Mouse (Mus musculus): ENCODE results near the gene Rc3h1.
A peak's percentile ranks its signal among the peaks of the same experiment; 100 is the strongest.
"Not testable (repeated sequence)": the region's sequence is repeated elsewhere in the genome, so short reads cannot be mapped to it uniquely, and the experiment has no call there.

The Rc3h1 gene

GRCm38 (mm10) chr1:160906057-160906557, at the start of gene Rc3h1:
Gene Rc3h1 (plus strand): TSS chr1:160906418.
- peak; percentile 94 to 98 for DNase-seq (ENCODE audit: low spot score in 2 of 2)

DNA sequence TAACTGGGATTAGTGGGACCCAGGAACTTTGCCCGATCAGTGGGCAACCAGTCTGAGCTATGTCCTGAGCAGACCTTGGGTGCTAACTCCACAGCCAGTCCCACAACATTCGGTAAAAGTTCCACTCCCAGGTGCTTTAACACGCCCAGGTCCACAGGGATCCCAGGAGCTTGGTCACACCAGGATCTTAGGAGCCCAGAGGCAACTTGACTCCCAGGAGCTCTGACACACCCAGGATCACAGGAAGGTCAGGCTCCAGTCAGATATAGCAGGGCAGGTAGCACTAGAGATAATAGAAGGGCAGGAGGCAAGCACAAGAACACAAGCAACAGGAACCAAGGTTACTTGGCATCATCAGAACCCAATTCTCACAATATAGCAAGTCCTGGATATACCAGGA, 48.1 kb upstream of the Rc3h1 start:
- DNase-seq (ENCODE audit: low spot score in 2 of 2): no peak

DNA sequence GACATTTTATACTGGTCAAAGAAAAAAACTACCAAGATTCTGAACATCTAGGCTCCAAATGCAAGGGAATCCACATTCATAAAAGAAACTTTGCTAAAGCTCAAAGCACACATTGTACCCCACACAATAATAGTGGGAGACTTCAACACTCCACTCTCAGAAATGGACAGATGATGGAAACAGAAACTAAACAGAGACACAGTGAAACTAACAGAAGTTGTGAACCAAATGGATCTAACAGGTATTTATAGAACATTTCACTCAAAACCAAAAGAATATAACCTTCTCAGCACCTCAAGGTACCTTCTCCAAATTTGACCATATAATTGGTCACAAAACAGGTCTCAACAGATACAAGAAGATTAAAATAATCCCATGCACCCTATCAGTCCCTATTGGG, 46.3 kb upstream of the Rc3h1 start:
- not testable (repeated sequence) for DNase-seq (ENCODE audit: low spot score in 2 of 2)

DNA sequence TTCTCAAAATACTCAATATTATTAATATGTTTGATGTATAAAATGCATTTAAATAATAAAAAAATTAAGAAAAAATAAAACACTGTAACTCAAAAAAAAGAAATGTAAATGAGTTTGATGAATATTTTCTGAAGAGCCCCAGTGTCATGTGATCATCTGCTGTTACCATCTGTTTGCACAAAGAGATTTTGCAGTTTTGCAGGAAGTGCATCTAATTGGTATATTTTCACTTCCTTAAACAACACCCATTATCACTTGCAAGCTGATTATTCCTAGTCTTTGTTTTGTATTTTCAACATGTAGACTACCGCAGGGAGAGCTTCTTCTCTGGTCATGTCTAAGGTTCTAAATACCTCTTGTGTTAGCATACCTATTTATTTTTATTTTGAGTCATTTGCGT, 45.1 kb upstream of the Rc3h1 start:
- no peak for DNase-seq (ENCODE audit: low spot score in 2 of 2)

- no peak for DNase-seq (ENCODE audit: low spot score in 2 of 2)
Measured at GRCm38 (mm10) chr1:160861632-160862031, 44.6 kb upstream of the Rc3h1 start.

DNA sequence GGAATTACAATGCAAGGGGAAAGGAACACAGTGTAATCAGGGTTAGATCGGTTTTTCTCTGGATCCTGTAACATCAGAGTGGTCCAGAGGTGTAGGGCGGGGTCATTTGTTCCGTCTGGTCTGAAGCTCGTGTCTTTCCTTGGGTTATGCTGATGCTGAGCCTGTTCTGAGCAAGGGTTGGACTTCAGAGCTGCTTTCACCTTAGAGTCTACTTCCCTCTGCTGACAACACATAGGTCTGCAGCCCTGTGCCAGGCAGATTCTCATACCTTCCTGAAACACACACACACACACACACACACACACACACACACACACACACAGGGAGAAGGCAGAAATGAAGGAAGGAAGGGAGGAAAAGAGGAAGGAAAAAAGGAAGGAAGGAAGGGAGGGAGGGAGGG, 43.2 kb upstream of the Rc3h1 start:
- DNase-seq (ENCODE audit: low spot score in 2 of 2): no peak

DNA sequence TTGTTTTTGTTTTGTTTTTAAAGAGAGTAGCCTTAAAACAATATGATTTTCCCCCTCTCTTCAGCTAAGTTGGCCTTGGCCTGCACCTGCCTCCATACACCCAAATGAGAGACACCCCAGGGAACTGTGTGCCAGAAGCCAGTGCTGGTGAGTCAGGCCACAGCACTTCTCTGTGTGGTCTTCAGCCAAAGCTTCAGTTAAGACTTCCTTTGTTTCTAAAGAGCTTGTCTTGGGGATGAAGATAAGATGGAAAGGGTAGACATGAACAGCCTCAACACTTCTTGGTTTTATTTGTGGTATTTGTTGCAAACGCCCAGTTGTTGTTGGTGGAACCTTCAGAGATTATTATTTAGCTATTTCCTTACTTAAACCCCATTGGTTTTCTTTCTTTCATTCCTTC, 31.5 kb upstream of the Rc3h1 start:
- DNase-seq (ENCODE audit: low spot score in 2 of 2): no peak

DNA sequence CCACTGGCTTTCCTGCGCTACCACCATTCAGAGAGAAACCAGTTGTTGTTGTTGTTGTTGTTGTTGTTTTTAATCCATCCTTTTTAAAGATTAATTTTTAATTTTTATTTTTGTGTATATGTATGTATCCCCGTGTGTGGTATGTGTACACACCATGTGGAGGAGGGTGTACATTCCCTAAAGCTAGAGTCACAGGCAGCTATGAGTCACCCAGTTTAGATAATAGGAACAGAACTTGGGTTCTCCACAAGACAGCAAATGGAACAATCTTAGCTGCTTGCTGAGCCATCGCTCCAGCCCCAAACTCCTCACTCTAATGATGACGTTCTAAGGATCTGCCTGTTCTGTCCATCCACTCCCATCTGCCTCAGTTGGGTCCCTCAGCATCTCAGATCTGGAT, 29.2 kb upstream of the Rc3h1 start:
- no peak for DNase-seq (ENCODE audit: low spot score in 2 of 2)

- DNase-seq (ENCODE audit: low spot score in 2 of 2): no peak
Measured at GRCm38 (mm10) chr1:160878485-160878884, 27.7 kb upstream of the Rc3h1 start.

DNA sequence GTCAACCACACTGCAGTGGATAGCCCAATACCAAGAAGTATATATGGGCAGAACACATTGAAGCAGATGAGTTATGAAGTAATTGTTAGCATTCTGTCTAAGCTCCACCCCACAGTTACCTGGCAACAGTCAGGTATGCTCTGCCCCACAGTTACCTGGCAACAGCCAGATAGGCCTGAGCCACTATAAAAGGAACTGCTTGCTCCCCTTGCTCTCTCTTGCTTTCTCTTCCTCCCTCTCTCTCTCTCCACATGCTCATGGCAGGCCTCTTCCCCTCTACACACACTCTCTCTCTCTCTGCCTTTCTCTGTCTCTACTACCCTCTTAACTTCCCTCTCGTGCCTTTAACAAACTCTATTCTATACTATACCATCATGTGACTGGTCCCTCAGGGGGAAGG, 24.8 kb upstream of the Rc3h1 start:
- not testable (repeated sequence) for DNase-seq (ENCODE audit: low spot score in 2 of 2)

GRCm38 (mm10) chr1:160881968-160882367, 24.2 kb upstream of the Rc3h1 start:
- DNase-seq (ENCODE audit: low spot score in 2 of 2): peak in 1 of 2 experiments; percentile 2

GRCm38 (mm10) chr1:160884273-160884672, 21.9 kb upstream of the Rc3h1 start:
- DNase-seq (ENCODE audit: low spot score in 2 of 2): no peak

DNA sequence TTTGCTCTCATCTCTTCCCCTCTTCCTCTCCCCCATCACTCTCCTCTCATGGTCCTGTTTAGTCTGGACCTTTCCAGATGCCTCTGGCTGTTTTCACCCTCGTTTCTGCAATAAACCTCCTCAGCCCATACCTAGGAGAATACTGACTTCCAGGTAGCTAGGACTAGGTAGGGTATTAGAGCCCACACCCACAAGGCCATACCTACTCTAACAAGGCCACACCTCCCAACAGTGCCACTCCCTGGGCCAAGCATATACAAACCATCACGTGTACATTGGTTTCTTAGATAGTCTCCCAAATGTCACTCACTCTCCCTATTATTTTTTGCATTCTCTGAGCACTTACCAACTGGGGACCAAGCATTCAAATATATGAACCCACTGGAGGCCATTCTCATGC, 21.2 kb upstream of the Rc3h1 start:
- no peak for DNase-seq (ENCODE audit: low spot score in 2 of 2)

DNA sequence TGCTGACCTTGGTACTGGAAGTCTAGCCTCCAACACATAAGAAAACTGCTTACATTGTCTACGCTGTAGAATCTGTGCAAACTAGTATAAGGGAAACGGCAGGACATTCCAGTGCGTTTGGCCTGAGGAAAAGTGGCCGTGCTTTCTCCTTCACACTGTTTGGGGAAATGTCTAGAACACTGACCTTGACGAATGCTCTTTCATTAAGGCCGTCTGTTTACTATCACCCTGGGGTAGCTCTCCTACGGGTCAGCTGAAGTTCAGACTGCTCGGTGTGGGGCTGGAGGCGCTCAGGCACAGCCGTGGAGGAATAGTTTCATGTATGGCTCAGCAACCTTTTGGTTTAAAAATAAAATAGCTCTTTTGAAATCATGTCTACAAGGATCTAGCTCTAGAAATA, 6.5 kb upstream of the Rc3h1 start:
- DNase-seq (ENCODE audit: low spot score in 2 of 2): no peak

- DNase-seq (ENCODE audit: low spot score in 2 of 2): peak; percentile 31 to 66
Measured at GRCm38 (mm10) chr1:160904047-160904446, 2.2 kb upstream of the Rc3h1 start.

DNA sequence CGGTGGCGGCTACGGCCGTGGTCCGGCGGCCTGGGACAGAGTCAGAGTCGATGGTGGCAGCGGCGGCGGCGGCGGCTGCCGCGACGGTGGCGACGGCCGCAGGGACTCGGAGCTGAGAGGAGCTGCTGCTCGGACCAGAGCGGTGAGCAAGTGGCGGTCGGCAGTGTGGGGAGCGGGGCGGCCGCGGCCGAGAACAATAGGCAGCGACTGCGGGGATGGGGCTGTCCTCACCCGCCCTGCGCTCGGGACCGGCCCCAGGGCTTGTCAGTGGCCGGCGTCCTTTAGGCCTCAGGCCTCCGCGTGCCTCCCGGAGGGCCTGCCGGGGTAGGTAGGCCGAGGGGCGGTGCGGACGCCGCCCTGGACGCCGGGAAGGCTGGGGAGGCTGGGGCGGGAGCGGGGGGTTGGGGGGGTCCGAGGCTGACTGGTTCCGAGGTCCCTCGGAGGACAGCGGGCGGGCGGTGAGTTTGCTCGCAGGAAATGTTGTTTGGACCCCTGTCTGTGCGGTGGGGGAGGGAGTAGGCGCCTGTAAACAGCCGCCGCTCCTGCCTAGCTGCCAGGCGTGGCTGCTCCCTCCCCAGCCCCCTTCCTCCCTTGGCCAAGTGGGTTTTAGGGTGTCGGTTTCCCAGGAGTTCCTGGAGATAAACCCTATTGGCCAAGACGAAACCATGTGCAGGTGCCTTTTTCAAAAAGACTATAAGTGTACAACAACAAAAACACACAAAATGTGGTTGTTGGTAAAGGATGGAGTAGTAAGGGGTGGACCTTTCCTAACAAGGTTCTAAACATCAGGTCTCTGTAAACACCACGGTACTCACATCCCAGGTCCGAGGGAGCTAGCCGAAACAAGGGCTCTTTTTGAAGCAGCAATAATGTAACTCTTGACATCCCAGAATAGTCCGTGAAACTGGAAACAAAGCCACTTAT, 602 bp downstream of the Rc3h1 start:
- peak; percentile 57 to 65 for DNase-seq (ENCODE audit: low spot score in 2 of 2)

GRCm38 (mm10) chr1:160910176-160910575, 4.0 kb downstream of the Rc3h1 start:
- DNase-seq (ENCODE audit: low spot score in 2 of 2): no peak

DNA sequence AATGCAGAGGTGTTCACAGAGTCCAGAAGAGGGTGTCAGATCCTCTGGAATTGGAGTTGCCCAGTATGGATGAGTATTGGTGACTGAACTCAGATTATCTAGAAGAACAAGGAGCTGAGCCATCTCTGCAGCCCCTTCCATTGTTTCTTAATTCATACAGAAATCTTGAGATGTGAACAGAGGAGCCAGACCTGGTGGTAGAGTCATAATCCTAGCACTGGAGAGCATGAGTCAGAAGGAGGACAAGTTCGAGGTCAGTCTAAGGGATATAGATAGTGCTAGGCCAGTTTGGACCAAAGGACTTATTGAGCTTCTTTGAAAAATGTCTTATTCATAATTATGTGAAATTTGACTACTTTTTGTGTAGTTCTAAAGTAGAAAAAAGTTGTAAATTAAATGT, 4.6 kb downstream of the Rc3h1 start:
- DNase-seq (ENCODE audit: low spot score in 2 of 2): no peak

- no peak for DNase-seq (ENCODE audit: low spot score in 2 of 2)
Measured at GRCm38 (mm10) chr1:160919383-160919782, 13.2 kb downstream of the Rc3h1 start.

DNA sequence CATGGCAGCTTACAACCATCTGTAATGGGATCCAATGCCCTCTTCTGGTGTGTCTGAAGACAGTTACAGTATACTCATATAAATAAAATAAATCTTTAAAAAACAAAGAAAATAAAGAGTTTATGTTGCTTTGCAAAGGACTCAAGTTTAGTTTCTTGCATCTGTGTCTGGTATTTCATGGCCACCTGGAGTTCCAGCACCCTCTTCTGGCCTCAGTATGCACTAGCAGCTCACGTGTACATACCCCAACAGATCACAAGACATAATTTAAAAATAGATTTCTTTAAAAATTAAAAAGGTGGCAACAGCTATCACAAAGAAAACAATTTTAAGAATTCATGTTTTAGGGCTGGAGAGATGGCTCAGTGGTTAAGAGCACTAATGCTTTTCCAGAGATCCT, 15.7 kb downstream of the Rc3h1 start:
- DNase-seq (ENCODE audit: low spot score in 2 of 2): no peak

GRCm38 (mm10) chr1:160931320-160931719, 25.1 kb downstream of the Rc3h1 start:
- no peak for DNase-seq (ENCODE audit: low spot score in 2 of 2)

- peak in 1 of 2 experiments; percentile 17 for DNase-seq (ENCODE audit: low spot score in 2 of 2)
Measured at GRCm38 (mm10) chr1:160933896-160934482, 27.8 kb downstream of the Rc3h1 start.

DNA sequence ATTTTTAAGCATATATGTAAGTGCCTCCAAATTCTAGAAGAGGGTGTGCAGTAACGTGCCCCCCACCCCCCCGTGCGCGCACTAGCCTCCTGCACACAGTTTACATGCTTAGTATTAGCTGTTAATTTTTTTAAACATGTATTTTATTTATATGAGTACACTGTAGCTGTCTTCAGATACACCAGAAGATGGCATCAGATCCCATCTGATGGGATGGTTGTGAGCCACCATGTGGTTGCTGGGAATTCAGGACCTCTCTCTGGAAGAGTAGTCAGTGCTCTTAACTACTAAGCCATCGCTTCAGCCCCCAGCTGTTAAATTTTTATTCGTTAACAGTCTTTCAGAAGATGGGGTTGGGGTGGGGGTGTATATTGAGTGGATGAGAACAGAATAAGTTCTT, 29.3 kb downstream of the Rc3h1 start:
- no peak for DNase-seq (ENCODE audit: low spot score in 2 of 2)

Measured in heart, adult 9 months (tissue).